8 mouse cellular contexts compared by ENCODE assay signal in genomic region chr5:109844236-109844635, GRCm38 (mm10).
DNase-seq lines count a peak whose midpoint lies in the region; ATAC-seq and TF ChIP-seq lines count a peak whose summit lies in the region.
"Not testable (repeated sequence)": the region's sequence is repeated elsewhere in the genome, so short reads cannot be mapped to it uniquely, and the experiment has no call there.

No protein-coding gene starts in this region.

- not testable (repeated sequence) for ATAC-seq in embryonic facial prominence, embryonic 14.5 days (ENCODE audit: low read depth); heart, embryonic 11.5 days (replicated peaks; ENCODE audit: insufficient number of reproducible peaks, low FRiP score, low TSS enrichment); hindbrain, embryonic 15.5 days (ENCODE audit: low FRiP score, low read depth); limb, embryonic 11.5 days (ENCODE audit: insufficient number of reproducible peaks, low FRiP score, low TSS enrichment, low read depth); lung, embryonic 14.5 days (ENCODE audit: insufficient read depth); midbrain, embryonic 15.5 days (replicated peaks); stomach, embryonic 14.5 days (ENCODE audit: insufficient number of reproducible peaks, insufficient read depth, low FRiP score, low read depth)

- H3K79me2 ChIP-seq in CH12.LX (replicated peaks; ENCODE audit: control insufficient read depth, extremely low read depth, insufficient read depth, poor library complexity, severe bottlenecking): not testable (repeated sequence)

- TF ChIP-seq EP300 in CH12.LX (IDR thresholded peaks at IDR 0.05; ENCODE audit: low read length): not testable (repeated sequence)

- TF ChIP-seq CTCF in CH12.LX (conservative IDR thresholded peaks at IDR 0.05 in 1 of 2, IDR thresholded peaks at IDR 0.05 in 1 of 2; ENCODE audit: low read depth in 2 of 2, low read length in 2 of 2); lung, embryonic 14.5 days (IDR thresholded peaks at IDR 0.05; ENCODE audit: low read depth): not testable (repeated sequence)

- dilution Hi-C loops in CH12.LX (cut with MboI; ENCODE audit: extremely low pct_ligation_motif_present, extremely low pct_unique_long_range_greater_than_20kb, low sequenced_read_pairs): not testable (repeated sequence)

- in situ Hi-C loops in CH12.LX (cut with MboI; ENCODE audit: low pct_ligation_motif_present, low pct_unique_long_range_greater_than_20kb, low sequenced_read_pairs): not testable (repeated sequence)

- TF ChIP-seq RAD21 in CH12.LX (IDR thresholded peaks at IDR 0.05; ENCODE audit: low read depth, low read length): not testable (repeated sequence)

- peak overlapping the region; percentile 93; the same call in 1 of the 2 replicates for H3K4me2 ChIP-seq in CH12.LX (ENCODE audit: insufficient read depth, low read depth, poor library complexity, severe bottlenecking)
- H3K4me2 ChIP-seq in embryonic facial prominence, embryonic 14.5 days (ENCODE audit: low read depth, low read length): peak overlapping the region; percentile 48; the same call in 1 of the 2 replicates
- peak overlapping the region; percentile 68 for H3K4me2 ChIP-seq in heart, embryonic 11.5 days
- H3K4me2 ChIP-seq in hindbrain, embryonic 15.5 days: peak overlapping the region; percentile 53
- peak overlapping the region; percentile 47 for H3K4me2 ChIP-seq in limb, embryonic 11.5 days (ENCODE audit: low read depth, severe bottlenecking)
- peak overlapping the region; percentile 59 for H3K4me2 ChIP-seq in lung, embryonic 14.5 days
- H3K4me2 ChIP-seq in midbrain, embryonic 15.5 days: peak overlapping the region; percentile 46; the same call in 1 of the 2 replicates
- peak overlapping the region; percentile 33 for H3K4me2 ChIP-seq in stomach, embryonic 14.5 days (replicated peaks; ENCODE audit: low read depth, low read length)

- peak overlapping the region; percentile 59 for H3K9ac ChIP-seq in CH12.LX (ENCODE audit: insufficient read depth, low read depth)
- not testable (repeated sequence) for H3K9ac ChIP-seq in embryonic facial prominence, embryonic 14.5 days (ENCODE audit: low read depth, low read length); heart, embryonic 11.5 days (ENCODE audit: low read depth, low read length); hindbrain, embryonic 15.5 days; limb, embryonic 11.5 days (ENCODE audit: low read length); midbrain, embryonic 15.5 days; stomach, embryonic 14.5 days (replicated peaks; ENCODE audit: low read depth, low read length)
- H3K9ac ChIP-seq in lung, embryonic 14.5 days: peak overlapping the region; percentile 53

- not testable (repeated sequence) for H3K36me3 ChIP-seq in CH12.LX (replicated peaks in 1 of 2; ENCODE audit: control insufficient read depth in 1 of 2, insufficient read depth in 1 of 2, low read length in 1 of 2); embryonic facial prominence, embryonic 14.5 days (ENCODE audit: control insufficient read depth, insufficient read depth, low read length); heart, embryonic 11.5 days (ENCODE audit: control insufficient read depth, insufficient read depth, low read length); hindbrain, embryonic 15.5 days; limb, embryonic 11.5 days (ENCODE audit: control insufficient read depth, insufficient read depth, low read length); lung, embryonic 14.5 days (ENCODE audit: insufficient read depth); midbrain, embryonic 15.5 days (replicated peaks); stomach, embryonic 14.5 days (ENCODE audit: control insufficient read depth, insufficient read depth, low read length)

- not testable (repeated sequence) for H3K27me3 ChIP-seq in CH12.LX (replicated peaks); embryonic facial prominence, embryonic 14.5 days (replicated peaks; ENCODE audit: control insufficient read depth, insufficient read depth, low read length); heart, embryonic 11.5 days (ENCODE audit: control insufficient read depth, insufficient read depth, low read length); hindbrain, embryonic 15.5 days; limb, embryonic 11.5 days (ENCODE audit: control insufficient read depth, insufficient read depth, low read length); lung, embryonic 14.5 days (ENCODE audit: insufficient read depth, low read length); midbrain, embryonic 15.5 days (replicated peaks); stomach, embryonic 14.5 days (ENCODE audit: control insufficient read depth, insufficient read depth, low read length)

- not testable (repeated sequence) for H3K4me1 ChIP-seq in CH12.LX (ENCODE audit: control insufficient read depth in 1 of 2, insufficient read depth in 2 of 2); embryonic facial prominence, embryonic 14.5 days (ENCODE audit: control insufficient read depth, insufficient read depth, low read length); heart, embryonic 11.5 days (ENCODE audit: control insufficient read depth, insufficient read depth, low read length); hindbrain, embryonic 15.5 days (replicated peaks); limb, embryonic 11.5 days (ENCODE audit: control insufficient read depth, insufficient read depth, low read length); lung, embryonic 14.5 days (ENCODE audit: insufficient read depth); midbrain, embryonic 15.5 days; stomach, embryonic 14.5 days (ENCODE audit: control insufficient read depth, insufficient read depth, low read length)

- not testable (repeated sequence) for DNase-seq in CH12.LX (ENCODE audit: extremely low read depth); embryonic facial prominence, embryonic 14.5 days (ENCODE audit: low spot score); limb, embryonic 11.5 days (ENCODE audit: low spot score); lung, embryonic 14.5 days

- H3K9me3 ChIP-seq in CH12.LX (replicated peaks; ENCODE audit: low read length); embryonic facial prominence, embryonic 14.5 days (ENCODE audit: control insufficient read depth, low read length); heart, embryonic 11.5 days (replicated peaks; ENCODE audit: control insufficient read depth, low read length); hindbrain, embryonic 15.5 days; limb, embryonic 11.5 days (ENCODE audit: control insufficient read depth, low read length); lung, embryonic 14.5 days (ENCODE audit: low read depth, low read length); midbrain, embryonic 15.5 days; stomach, embryonic 14.5 days (ENCODE audit: control insufficient read depth, low read depth, low read length): not testable (repeated sequence)

- TF ChIP-seq POLR2A in CH12.LX (IDR thresholded peaks at IDR 0.05; ENCODE audit: low read depth, low read length): not testable (repeated sequence)

- H3K4me3 ChIP-seq in CH12.LX (replicated peaks in 1 of 3; ENCODE audit: low read depth in 2 of 3, low read length in 2 of 3, poor library complexity in 1 of 3): peak overlapping the region; percentile 63 to 77 (median 69)
- H3K4me3 ChIP-seq in embryonic facial prominence, embryonic 14.5 days (ENCODE audit: low read depth, low read length): peak overlapping the region; percentile 37; the same call in 1 of the 2 replicates
- peak overlapping the region; percentile 61 for H3K4me3 ChIP-seq in heart, embryonic 11.5 days (ENCODE audit: low read depth, low read length)
- peak overlapping the region; percentile 39; the same call in 1 of the 2 replicates for H3K4me3 ChIP-seq in hindbrain, embryonic 15.5 days
- H3K4me3 ChIP-seq in limb, embryonic 11.5 days (ENCODE audit: low read depth, low read length): peak overlapping the region; percentile 48
- peak overlapping the region; percentile 42 for H3K4me3 ChIP-seq in lung, embryonic 14.5 days (ENCODE audit: low read depth, low read length)
- H3K4me3 ChIP-seq in midbrain, embryonic 15.5 days: peak overlapping the region; percentile 35; the same call in 1 of the 2 replicates
- peak overlapping the region; percentile 39 for H3K4me3 ChIP-seq in stomach, embryonic 14.5 days (ENCODE audit: low read depth, low read length)

- WGBS in embryonic facial prominence, embryonic 14.5 days: 85% methylated on average over 2 of the region's 2 CpGs
- WGBS in heart, embryonic 11.5 days (ENCODE audit: insufficient replicate concordance): 86% methylated on average over 2 of the region's 2 CpGs
- 90% methylated on average over 2 of the region's 2 CpGs for WGBS in hindbrain, embryonic 15.5 days
- 93% methylated on average over 2 of the region's 2 CpGs for WGBS in limb, embryonic 11.5 days
- whole genome bisulfite sequencing in lung, embryonic 14.5 days: 73% methylated on average over 2 of the region's 2 CpGs
- WGBS in midbrain, embryonic 15.5 days: 87% methylated on average over 2 of the region's 2 CpGs
- 77% methylated on average over 2 of the region's 2 CpGs for WGBS in stomach, embryonic 14.5 days

- not testable (repeated sequence) for H3K27ac ChIP-seq in CH12.LX (ENCODE audit: insufficient read depth, low read depth); embryonic facial prominence, embryonic 14.5 days (replicated peaks; ENCODE audit: low read depth, low read length); heart, embryonic 11.5 days (ENCODE audit: low read depth, low read length); hindbrain, embryonic 15.5 days (replicated peaks); limb, embryonic 11.5 days (replicated peaks; ENCODE audit: low read depth, low read length); lung, embryonic 14.5 days (ENCODE audit: low read depth); midbrain, embryonic 15.5 days; stomach, embryonic 14.5 days (ENCODE audit: low read length)

TF ChIP-seq in CH12.LX, 34 proteins besides CTCF, POLR2A, EP300 and RAD21:
- TF ChIP-seq MYC (IDR thresholded peaks at IDR 0.05; ENCODE audit: low read depth, low read length): 0 out of 2 replicates have a peak, but pooled peaks have one; percentile 8
TF ChIP-seq in CH12.LX: peak in this region for 1; not testable (repeated sequence) for 33.

Comparison
In these comparisons a context has a peak if more than half of its experiments do, and no peak if none do; other contexts are left out.
1. H3K4me2 ChIP-seq: peak in every context shown above with its lines; median percentile 93 in CH12.LX; 68 in heart, embryonic 11.5 days; 59 in lung, embryonic 14.5 days; 53 in hindbrain, embryonic 15.5 days; 48 in embryonic facial prominence, embryonic 14.5 days; 47 in limb, embryonic 11.5 days; 46 in midbrain, embryonic 15.5 days; 33 in stomach, embryonic 14.5 days.